8 mouse cellular contexts compared by ENCODE assay signal in the genomic region with DNA sequence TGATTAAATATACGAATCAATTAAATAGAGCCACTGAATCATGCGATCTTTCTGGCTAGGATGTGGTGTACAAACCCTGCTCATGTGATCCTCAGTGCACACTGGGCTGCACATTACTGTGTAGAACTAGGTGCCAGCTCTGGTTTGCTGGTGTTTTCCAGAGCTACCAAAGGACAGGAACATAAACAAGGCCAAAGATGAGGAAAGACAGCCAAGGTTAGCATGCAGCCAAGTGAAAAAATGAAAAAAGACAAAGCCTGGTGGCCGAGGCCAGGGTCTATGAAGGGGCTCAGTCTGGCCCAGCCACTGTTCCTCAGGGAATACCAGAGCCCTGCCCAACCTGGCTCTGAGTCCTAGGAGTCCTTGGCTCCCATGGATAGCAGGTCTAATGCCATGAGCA.
DNase-seq lines count a peak whose midpoint lies in the region.
"Had no signal": no experiment of that assay in that cellular context is flagged by ENCODE, and none has a peak within 500 bp of the region (broad histone marks: within the 10 kb centered on the region; RNA-seq: fewer than 3 reads in every experiment).

No protein-coding gene starts in this region.

- DNase-seq in cerebellum, postnatal 10 days = peak; percentile 29 to 67
- DNase-seq in cerebellum, postnatal 25 days = no peak
- DNase-seq in layer of hippocampus, adult 9-11 months = peak; percentile 19
- DNase-seq in layer of hippocampus, postnatal 10 days (ENCODE audit: low spot score in 2 of 2) = no peak
- peak; percentile 75 for DNase-seq in adipocyte (ENCODE audit: low spot score)
- peak; percentile 67 for DNase-seq in adrenal gland, postnatal 14 days
- DNase-seq in heart, postnatal 4 days = no peak
- DNase-seq: cerebellum, adult 11 months had no signal

Comparison
In these comparisons a context has a peak if more than half of its experiments do, and no peak if none do; other contexts are left out.
1. DNase-seq: peak in cerebellum, postnatal 10 days (2 of 2), layer of hippocampus, adult 9-11 months (single experiment), adipocyte (single experiment) and adrenal gland, postnatal 14 days (single experiment); none in cerebellum, postnatal 25 days (0 of 2), layer of hippocampus, postnatal 10 days (0 of 2) and heart, postnatal 4 days (single experiment).